8 mouse cellular contexts compared by ENCODE assay signal in genomic region chr11:19018489-19019203, GRCm38 (mm10). TPM values are rescaled to one million over a fixed set of nuclear protein-coding genes. Genes with fewer than 3 reads are reported as not detected.
DNase-seq lines count a peak whose midpoint lies in the region; ATAC-seq lines count a peak whose summit lies in the region.

Meis1 (minus strand) TSS chr11:19018985.

- H3K27ac ChIP-seq in heart, embryonic 13.5 days (replicated peaks), result peak within 1 kb of the TSS; percentile 100
- H3K27ac ChIP-seq in liver, embryonic 12.5 days, result peak within 1 kb of the TSS; percentile 82
- peak within 1 kb of the TSS; percentile 99 for H3K27ac ChIP-seq in stomach, embryonic 15.5 days

- peak within 1 kb of the TSS; percentile 100 for H3K9ac ChIP-seq in heart, embryonic 13.5 days
- H3K9ac ChIP-seq in liver, embryonic 12.5 days, result peak within 1 kb of the TSS; percentile 74
- H3K9ac ChIP-seq in stomach, embryonic 15.5 days, result peak within 1 kb of the TSS; percentile 76

- peak; percentile 78 to 79 for DNase-seq in B cell, adult 2 months
- DNase-seq in brain, adult 2 months (ENCODE audit: low read depth, low spot score), result peak; percentile 98
- peak; percentile 95 for DNase-seq in fibroblast of lung, adult 2 months (ENCODE audit: low read depth)
- DNase-seq in kidney, postnatal 10 days, result peak; percentile 91
- DNase-seq in naive thymus-derived CD4-positive, alpha-beta T cell, adult 2 months (ENCODE audit: low read depth), result peak; percentile 10

- H3K4me1 ChIP-seq in heart, embryonic 13.5 days, result peaks cover 29% of the 10 kb centered on the region
- peaks cover 35% of the 10 kb centered on the region for H3K4me1 ChIP-seq in liver, embryonic 12.5 days
- H3K4me1 ChIP-seq in stomach, embryonic 15.5 days, result peaks cover 9% of the 10 kb centered on the region; the same call in 1 of the 2 replicates

- no peaks in the 10 kb centered on the region for H3K27me3 ChIP-seq in heart, embryonic 13.5 days (replicated peaks)
- H3K27me3 ChIP-seq in liver, embryonic 12.5 days (replicated peaks), result peaks cover 78% of the 10 kb centered on the region
- H3K27me3 ChIP-seq in stomach, embryonic 15.5 days (replicated peaks), result no peaks in the 10 kb centered on the region

- H3K4me2 ChIP-seq in heart, embryonic 13.5 days, result peak within 1 kb of the TSS; percentile 70
- H3K4me2 ChIP-seq in liver, embryonic 12.5 days, result peak within 1 kb of the TSS; percentile 89
- H3K4me2 ChIP-seq in stomach, embryonic 15.5 days, result peak within 1 kb of the TSS; percentile 61

- H3K4me3 ChIP-seq in heart, embryonic 13.5 days, result peak within 1 kb of the TSS; percentile 84
- peak within 1 kb of the TSS; percentile 65 for H3K4me3 ChIP-seq in liver, embryonic 12.5 days
- H3K4me3 ChIP-seq in stomach, embryonic 15.5 days (replicated peaks), result peak within 1 kb of the TSS; percentile 73

- H3K9me3 ChIP-seq in heart, embryonic 13.5 days, result no peaks in the 10 kb centered on the region
- H3K9me3 ChIP-seq in liver, embryonic 12.5 days (replicated peaks), result no peaks in the 10 kb centered on the region
- no peaks in the 10 kb centered on the region for H3K9me3 ChIP-seq in stomach, embryonic 15.5 days

- ATAC-seq in heart, embryonic 13.5 days (ENCODE audit: extremely low read depth, insufficient number of reproducible peaks, low FRiP score, low TSS enrichment), result peak; percentile 67
- ATAC-seq in liver, embryonic 12.5 days, result peak; percentile 85
- ATAC-seq in stomach, embryonic 15.5 days (ENCODE audit: insufficient read depth, low FRiP score, low read depth), result peak; percentile 94

- under 1% methylated on average over 29 of the region's 29 CpGs for WGBS in heart, embryonic 13.5 days
- under 1% methylated on average over 29 of the region's 29 CpGs for WGBS in liver, embryonic 12.5 days (ENCODE audit: insufficient replicate concordance)
- under 1% methylated on average over 29 of the region's 29 CpGs for WGBS in stomach, embryonic 15.5 days

- peaks cover 14% of the 10 kb centered on the region for H3K36me3 ChIP-seq in heart, embryonic 13.5 days
- H3K36me3 ChIP-seq in liver, embryonic 12.5 days, result no peaks in the 10 kb centered on the region
- no peaks in the 10 kb centered on the region for H3K36me3 ChIP-seq in stomach, embryonic 15.5 days

RNA-seq across cellular contexts. Expression of gene Meis1, which starts in this region (rescaled TPM):
- polyA plus RNA-seq in heart, embryonic 13.5 days (2015; fragmentation: Nextera tagmentation; extraction: Ambion mirVana), result 65.4 and 68.5 TPM in 2 replicates
- 24.6 TPM in 2 replicates for polyA plus RNA-seq in liver, embryonic 12.5 days (2016; fragmentation: Nextera tagmentation; extraction: Ambion mirVana)
- polyA plus RNA-seq in stomach, embryonic 15.5 days (2015; fragmentation: Nextera tagmentation; extraction: Ambion mirVana), result 139 and 150 TPM in 2 replicates

Comparison
In these comparisons a context has a peak if more than half of its experiments do, and no peak if none do; other contexts are left out.
1. Peak in every context shown above with its lines: DNase-seq, ATAC-seq, H3K4me3 ChIP-seq and H3K27ac ChIP-seq.
2. DNase-seq: peak in every context shown above with its lines; median percentile 98 in brain, adult 2 months; 95 in fibroblast of lung, adult 2 months; 91 in kidney, postnatal 10 days; 78 in B cell, adult 2 months; 10 in naive thymus-derived CD4-positive, alpha-beta T cell, adult 2 months.